Mouse (Mus musculus) testis, adult 2 months (tissue): ENCODE measurements around the gene Ubtd2.

Experiments used
- CTCF ChIP-seq: fragments of 200-500 bp; IDR thresholded peaks from 2 replicates; pipeline ENCODE4 v1.5.1; 2012; ENCODE audit warnings: low read depth, mild to moderate bottlenecking, inconsistent platforms, low read length, moderate library complexity; ENCODE audit not compliant: control insufficient read depth, insufficient read depth, insufficient replicate concordance
- POLR2A ChIP-seq: fragments of 200-500 bp; IDR thresholded peaks from 2 replicates; pipeline ENCODE4 v1.6.1; 2012; ENCODE audit warnings: low read depth, mild to moderate bottlenecking, inconsistent platforms, low read length, moderate library complexity; ENCODE audit not compliant: control insufficient read depth

- no peak for TF ChIP-seq CTCF
- no peak for TF ChIP-seq POLR2A
These were observed 35.2 kb upstream of the Ubtd2 start for GRCm38 (mm10) chr11:32420001-32420400.
